Comparison of ENCODE assay signal across 8 mouse cellular contexts in genomic region chr7:24481474-24482207, GRCm38 (mm10). TPM values are rescaled to one million over a fixed set of nuclear protein-coding genes. Genes with fewer than 3 reads are reported as not detected.
DNase-seq lines count a peak whose midpoint lies in the region; ATAC-seq and TF ChIP-seq lines count a peak whose summit lies in the region.

Gene Cadm4 (plus strand): TSS chr7:24482023.

- H3K9ac ChIP-seq in forebrain, embryonic 13.5 days = peak within 1 kb of the TSS; percentile 97
- peak within 1 kb of the TSS; percentile 64 for H3K9ac ChIP-seq in heart, postnatal 0 days (replicated peaks; ENCODE audit: low read depth, low read length)
- no peak within 1 kb of the TSS for H3K9ac ChIP-seq in liver, embryonic 16.5 days (ENCODE audit: low read depth, low read length)
- H3K9ac ChIP-seq in neural tube, embryonic 14.5 days (replicated peaks; ENCODE audit: low read depth, low read length) = peak within 1 kb of the TSS; percentile 92

- H3K4me2 ChIP-seq in forebrain, embryonic 13.5 days = peak within 1 kb of the TSS; percentile 87
- H3K4me2 ChIP-seq in heart, postnatal 0 days (ENCODE audit: low read depth, low read length) = peak within 1 kb of the TSS; percentile 88
- peak within 1 kb of the TSS; percentile 77 for H3K4me2 ChIP-seq in liver, embryonic 16.5 days (ENCODE audit: low read depth, low read length)
- H3K4me2 ChIP-seq in neural tube, embryonic 14.5 days (ENCODE audit: low read depth, low read length) = peak within 1 kb of the TSS; percentile 71

- peak; percentile 86 for ATAC-seq in forebrain, embryonic 13.5 days
- ATAC-seq in heart, postnatal 0 days (ENCODE audit: insufficient read depth, low read depth) = peak; percentile 88
- peak; percentile 83 for ATAC-seq in liver, embryonic 16.5 days (ENCODE audit: low read depth)
- ATAC-seq in neural tube, embryonic 14.5 days (ENCODE audit: low read depth) = peak; percentile 84

- peaks cover 61% of the 10 kb centered on the region for H3K4me1 ChIP-seq in forebrain, embryonic 13.5 days
- H3K4me1 ChIP-seq in heart, postnatal 0 days (ENCODE audit: control insufficient read depth, insufficient read depth) = peaks cover 6% of the 10 kb centered on the region; the same call in 1 of the 2 replicates
- H3K4me1 ChIP-seq in liver, embryonic 16.5 days (ENCODE audit: control insufficient read depth, low read depth, low read length) = peaks cover 8% of the 10 kb centered on the region
- peaks cover 43% of the 10 kb centered on the region for H3K4me1 ChIP-seq in neural tube, embryonic 14.5 days (ENCODE audit: control insufficient read depth, insufficient read depth, low read length)

- TF ChIP-seq EP300 in heart, postnatal 0 days (IDR thresholded peaks at IDR 0.05; ENCODE audit: low read depth) = no peak

- H3K27me3 ChIP-seq in forebrain, embryonic 13.5 days = 0 out of 2 replicates have a peak, but pooled peaks cover 3% of the 10 kb centered on the region
- peaks cover 35% of the 10 kb centered on the region for H3K27me3 ChIP-seq in heart, postnatal 0 days (ENCODE audit: control insufficient read depth, insufficient read depth, low read length)
- peaks cover 46% of the 10 kb centered on the region for H3K27me3 ChIP-seq in liver, embryonic 16.5 days (ENCODE audit: control insufficient read depth, insufficient read depth, low read depth, low read length)
- H3K27me3 ChIP-seq in neural tube, embryonic 14.5 days (ENCODE audit: control insufficient read depth, insufficient read depth, low read length) = no peaks in the 10 kb centered on the region; the same call in 1 of the 2 replicates

- WGBS in forebrain, embryonic 13.5 days = 1% methylated on average over 62 of the region's 83 CpGs
- WGBS in heart, postnatal 0 days = 1% methylated on average over 69 of the region's 83 CpGs
- under 1% methylated on average over 70 of the region's 83 CpGs for WGBS in liver, embryonic 16.5 days (ENCODE audit: insufficient replicate concordance)
- 1% methylated on average over 59 of the region's 83 CpGs for WGBS in neural tube, embryonic 14.5 days

- H3K27ac ChIP-seq in forebrain, embryonic 13.5 days = peak within 1 kb of the TSS; percentile 78
- H3K27ac ChIP-seq in heart, postnatal 0 days (ENCODE audit: low read depth) = no peak within 1 kb of the TSS
- no peak within 1 kb of the TSS for H3K27ac ChIP-seq in liver, embryonic 16.5 days (ENCODE audit: low read length)
- peak within 1 kb of the TSS; percentile 88 for H3K27ac ChIP-seq in neural tube, embryonic 14.5 days (ENCODE audit: low read depth, low read length)

- no peak for TF ChIP-seq CTCF in heart, postnatal 0 days (IDR thresholded peaks at IDR 0.05; ENCODE audit: low read depth)

- no peaks in the 10 kb centered on the region for H3K36me3 ChIP-seq in forebrain, embryonic 13.5 days (ENCODE audit: poor library complexity, severe bottlenecking)
- no peaks in the 10 kb centered on the region for H3K36me3 ChIP-seq in heart, postnatal 0 days (replicated peaks; ENCODE audit: control insufficient read depth, insufficient read depth, low read length)
- no peaks in the 10 kb centered on the region for H3K36me3 ChIP-seq in liver, embryonic 16.5 days (ENCODE audit: control insufficient read depth, insufficient read depth)
- no peaks in the 10 kb centered on the region for H3K36me3 ChIP-seq in neural tube, embryonic 14.5 days (ENCODE audit: control insufficient read depth, insufficient read depth, low read length)

- H3K9me3 ChIP-seq in forebrain, embryonic 13.5 days (replicated peaks) = no peaks in the 10 kb centered on the region
- H3K9me3 ChIP-seq in heart, postnatal 0 days (replicated peaks; ENCODE audit: control insufficient read depth, low read length) = no peaks in the 10 kb centered on the region
- H3K9me3 ChIP-seq in liver, embryonic 16.5 days (replicated peaks; ENCODE audit: control insufficient read depth, low read length) = no peaks in the 10 kb centered on the region
- no peaks in the 10 kb centered on the region for H3K9me3 ChIP-seq in neural tube, embryonic 14.5 days (ENCODE audit: control insufficient read depth, low read length)

- peak within 1 kb of the TSS; percentile 76 for H3K4me3 ChIP-seq in forebrain, embryonic 13.5 days
- peak within 1 kb of the TSS; percentile 62 for H3K4me3 ChIP-seq in heart, postnatal 0 days (ENCODE audit: low read depth, low read length)
- peak within 1 kb of the TSS; percentile 54 for H3K4me3 ChIP-seq in liver, embryonic 16.5 days (ENCODE audit: low read depth, low read length)
- H3K4me3 ChIP-seq in neural tube, embryonic 14.5 days (ENCODE audit: low read depth, low read length) = peak within 1 kb of the TSS; percentile 68

- DNase-seq in CD8-positive naive resting alpha-beta T cell, adult 2 months (ENCODE audit: low read depth in 2 of 2, low spot score in 2 of 2) = peak; percentile 76 to 82
- DNase-seq in c-Kit-positive CD71-positive TER-119-positive erythroid progenitor cells, embryonic 14.5 days (ENCODE audit: low spot score) = peak; percentile 63
- peak; percentile 45 for DNase-seq in heart, postnatal 0 days (ENCODE audit: low spot score)
- DNase-seq in kidney, postnatal 36 days = peak; percentile 75 to 91
- peak; percentile 94 for DNase-seq in testis, postnatal 10 days (ENCODE audit: low spot score)

RNA-seq across cellular contexts. Expression of gene Cadm4, which starts in this region (rescaled TPM):
- polyA plus RNA-seq in forebrain, embryonic 13.5 days (2015; fragmentation: Nextera tagmentation; extraction: Ambion mirVana) = 45.8 and 47.0 TPM in 2 replicates
- total RNA-seq in heart, postnatal 0 days (2014; rRNA removed; ENCODE audit: low replicate concordance) = 14.3 and 30.5 TPM in 2 replicates
- 4.1 and 4.2 TPM in 2 replicates for polyA plus RNA-seq in heart, postnatal 0 days (2015; fragmentation: Nextera tagmentation; extraction: Ambion mirVana)
- 0.24 TPM in 1 of 2 replicates, not detected in the other for polyA plus RNA-seq in liver, embryonic 16.5 days (2015; fragmentation: Nextera tagmentation; extraction: Ambion mirVana)
- polyA plus RNA-seq in neural tube, embryonic 14.5 days (2014; fragmentation: Nextera tagmentation; extraction: Ambion mirVana) = 15.9 and 22.6 TPM in 2 replicates

Comparison
In these comparisons a context has a peak if more than half of its experiments do, and no peak if none do; other contexts are left out.
1. Peak in ATAC-seq, H3K4me3 ChIP-seq and H3K4me2 ChIP-seq in liver, embryonic 16.5 days; RNA of the gene not detected or under 1 TPM.
2. H3K27ac ChIP-seq: peak in forebrain, embryonic 13.5 days (single experiment) and neural tube, embryonic 14.5 days (single experiment); none in heart, postnatal 0 days (single experiment) and liver, embryonic 16.5 days (single experiment).
3. Peak in every context shown above with its lines, with median percentiles within 50 percentile points of each other: DNase-seq, ATAC-seq, H3K4me2 ChIP-seq and H3K4me3 ChIP-seq.